Mouse (Mus musculus): Measurements from ENCODE around the gene Nup50. TPM values are rescaled to one million over a fixed set of nuclear protein-coding genes. Genes with fewer than 3 reads are reported as not detected.

The Nup50 gene
- total and polyA plus RNA-seq, 3 experiments, result 54.7 to 98.4 TPM; not detected in 1

DNA sequence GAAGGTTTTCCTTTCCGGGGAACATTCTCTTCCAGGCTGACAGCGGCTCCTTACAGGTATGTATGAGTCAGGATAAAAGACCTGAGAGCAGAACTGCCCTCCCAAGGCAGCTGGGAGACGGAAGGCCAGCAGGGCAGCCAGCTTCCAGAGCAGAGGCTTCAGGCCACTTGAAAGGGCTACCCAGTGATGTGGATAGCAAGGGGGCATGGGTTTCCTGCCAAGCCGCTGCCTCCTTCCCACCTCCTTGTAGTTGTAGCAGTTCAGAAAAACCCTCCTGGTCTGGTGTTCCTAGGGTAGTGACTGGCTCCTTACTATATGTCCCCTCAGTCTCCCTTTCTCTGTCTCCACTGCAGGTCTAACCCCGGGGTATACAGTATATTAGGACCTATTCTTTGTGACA, 21.1 kb downstream of the Nup50 start:
- H3K36me3 ChIP-seq (ENCODE audit: control insufficient read depth in 1 of 2, insufficient read depth in 2 of 2, low read length in 2 of 2), result peaks cover 0 to 5% of the 10 kb centered on the region in 2 experiments; a peak in 2 of 4 replicates
- H3K9ac ChIP-seq (ENCODE audit: control insufficient read depth, low read depth, low read length, poor library complexity, severe bottlenecking), result no peak overlapping the region
- H3K27me3 ChIP-seq (ENCODE audit: control insufficient read depth in 1 of 2, insufficient read depth in 2 of 2, low read length in 2 of 2), result no peaks in the 10 kb centered on the region
- no peaks in the 10 kb centered on the region for H3K79me2 ChIP-seq (ENCODE audit: control insufficient read depth, insufficient read depth, low read length, poor library complexity)
- H3K4me1 ChIP-seq (ENCODE audit: control insufficient read depth in 1 of 2, insufficient read depth in 2 of 2, low read length in 2 of 2), result no peaks in the 10 kb centered on the region
- H3K4me3 ChIP-seq (ENCODE audit: control insufficient read depth in 1 of 2, insufficient read depth in 1 of 2, low read depth in 2 of 2, low read length in 2 of 2), result no peak overlapping the region
- no peak for TF ChIP-seq SMC3 (IDR thresholded peaks at IDR 0.05; ENCODE audit: low read depth, low read length)
- no peak for TF ChIP-seq CHD2 (IDR thresholded peaks at IDR 0.05; ENCODE audit: low read length)
- TF ChIP-seq TAL1 (IDR thresholded peaks at IDR 0.05; ENCODE audit: low read length), result no peak
- no peak for TF ChIP-seq ELF1 (IDR thresholded peaks at IDR 0.05; ENCODE audit: low read depth, low read length)
- no peak for TF ChIP-seq ZC3H11A (IDR thresholded peaks at IDR 0.05; ENCODE audit: low read depth, low read length)
- TF ChIP-seq NELFE (IDR thresholded peaks at IDR 0.05; ENCODE audit: low read depth, low read length), result no peak
- TF ChIP-seq MYC (IDR thresholded peaks at IDR 0.05; ENCODE audit: low read depth, low read length), result no peak
- TF ChIP-seq E2F4 (IDR thresholded peaks at IDR 0.05; ENCODE audit: borderline replicate concordance, low read depth, low read length), result no peak
- H3K27ac ChIP-seq (ENCODE audit: control insufficient read depth, low read depth, low read length), result no peak overlapping the region
- DNase-seq (ENCODE audit: low read depth, low spot score), result no peak
- no peaks in the 10 kb centered on the region for H3K9me3 ChIP-seq (replicated peaks; ENCODE audit: insufficient read depth, low read length)

DNA sequence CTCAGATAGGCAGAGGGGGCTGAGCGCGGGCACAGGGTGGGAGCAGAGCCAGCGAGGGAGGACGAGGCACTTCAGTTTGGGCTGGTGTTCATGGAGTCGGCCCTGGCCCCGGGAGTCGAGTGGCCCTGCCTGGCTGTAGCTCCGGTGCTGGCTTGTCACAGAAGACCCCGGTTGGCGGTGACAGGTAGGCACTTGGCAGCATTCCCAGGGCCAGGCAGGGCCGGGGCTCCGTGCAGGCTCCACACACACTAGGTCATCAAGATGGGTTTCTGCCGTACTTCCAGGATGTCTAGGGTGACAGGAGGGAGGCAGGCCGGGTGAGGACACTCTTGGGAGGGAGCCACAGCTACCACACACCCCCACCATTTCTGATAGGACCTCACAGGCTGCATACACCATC, 25.8 kb downstream of the Nup50 start:
- Histone ChIP-seq H3K36me3 (ENCODE audit: control insufficient read depth in 1 of 2, insufficient read depth in 2 of 2, low read length in 2 of 2) (no peaks in the 10 kb centered on the region), H3K27me3 (ENCODE audit: control insufficient read depth in 1 of 2, insufficient read depth in 2 of 2, low read length in 2 of 2) (no peaks in the 10 kb centered on the region), H3K4me3 (ENCODE audit: control insufficient read depth in 1 of 2, insufficient read depth in 1 of 2, low read depth in 2 of 2, low read length in 2 of 2) (no peak overlapping the region), H3K27ac (ENCODE audit: control insufficient read depth, low read depth, low read length) (no peak overlapping the region), H3K9me3 (replicated peaks; ENCODE audit: insufficient read depth, low read length) (no peaks in the 10 kb centered on the region), H3K4me1 (ENCODE audit: control insufficient read depth in 1 of 2, insufficient read depth in 2 of 2, low read length in 2 of 2) (no peaks in the 10 kb centered on the region), H3K79me2 (ENCODE audit: control insufficient read depth, insufficient read depth, low read length, poor library complexity) (no peaks in the 10 kb centered on the region), H3K9ac (ENCODE audit: control insufficient read depth, low read depth, low read length, poor library complexity, severe bottlenecking) (no peak overlapping the region)
- TF ChIP-seq E2F4 (IDR thresholded peaks at IDR 0.05; ENCODE audit: borderline replicate concordance, low read depth, low read length) (no peak), CHD2 (IDR thresholded peaks at IDR 0.05; ENCODE audit: low read length) (no peak), ZKSCAN1 (IDR thresholded peaks at IDR 0.05; ENCODE audit: low read depth, low read length) (no peak), CTCF (IDR thresholded peaks at IDR 0.05 in 2 of 3, conservative IDR thresholded peaks at IDR 0.05 in 1 of 3; ENCODE audit: control insufficient read depth in 1 of 3, insufficient read depth in 1 of 3, low read depth in 2 of 3, low read length in 3 of 3, poor library complexity in 1 of 3, severe bottlenecking in 1 of 3) (no peak), MYB (IDR thresholded peaks at IDR 0.05; ENCODE audit: low read depth, low read length) (no peak), POLR2AphosphoS2 (IDR thresholded peaks at IDR 0.05; ENCODE audit: low read length) (no peak), CHD1 (IDR thresholded peaks at IDR 0.05; ENCODE audit: low read depth, low read length) (no peak)
- no peak for DNase-seq (ENCODE audit: low read depth, low spot score)

DNA sequence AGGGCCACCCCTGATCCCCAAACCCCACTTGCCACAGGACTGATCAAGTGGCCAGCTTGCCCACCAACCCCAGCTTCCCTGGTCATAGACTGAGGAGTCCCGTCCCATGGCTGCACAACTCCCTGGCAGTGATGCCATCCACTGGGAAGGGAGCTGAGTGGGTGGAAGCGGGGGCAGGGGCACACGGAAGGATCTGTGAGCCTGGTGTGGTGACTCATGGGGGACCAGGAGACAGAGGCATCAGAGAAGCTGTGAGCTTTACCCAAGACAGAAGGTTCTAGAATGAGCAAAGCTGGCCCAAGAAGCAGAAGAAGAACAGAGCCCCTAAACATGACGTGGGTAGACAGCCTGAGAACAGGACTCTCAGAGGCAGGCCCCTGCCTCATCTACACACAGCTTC, 26.8 kb downstream of the Nup50 start:
- Histone ChIP-seq H3K4me1 (ENCODE audit: control insufficient read depth in 1 of 2, insufficient read depth in 2 of 2, low read length in 2 of 2) (no peaks in the 10 kb centered on the region), H3K27me3 (ENCODE audit: control insufficient read depth in 1 of 2, insufficient read depth in 2 of 2, low read length in 2 of 2) (no peaks in the 10 kb centered on the region), H3K27ac (ENCODE audit: control insufficient read depth, low read depth, low read length) (no peak overlapping the region), H3K4me3 (ENCODE audit: control insufficient read depth in 1 of 2, insufficient read depth in 1 of 2, low read depth in 2 of 2, low read length in 2 of 2) (no peak overlapping the region), H3K9me3 (replicated peaks; ENCODE audit: insufficient read depth, low read length) (no peaks in the 10 kb centered on the region), H3K9ac (ENCODE audit: control insufficient read depth, low read depth, low read length, poor library complexity, severe bottlenecking) (no peak overlapping the region), H3K36me3 (ENCODE audit: control insufficient read depth in 1 of 2, insufficient read depth in 2 of 2, low read length in 2 of 2) (no peaks in the 10 kb centered on the region), H3K79me2 (ENCODE audit: control insufficient read depth, insufficient read depth, low read length, poor library complexity) (no peaks in the 10 kb centered on the region)
- no peak for DNase-seq (ENCODE audit: low read depth, low spot score)
- no peak for TF ChIP-seq HCFC1 (IDR thresholded peaks at IDR 0.05; ENCODE audit: low read depth, low read length)
- TF ChIP-seq JUND (IDR thresholded peaks at IDR 0.05; ENCODE audit: low read depth, low read length), result no peak
- no peak for TF ChIP-seq UBTF (IDR thresholded peaks at IDR 0.05; ENCODE audit: borderline replicate concordance, insufficient read depth, low read depth, low read length)
- TF ChIP-seq CTCF (IDR thresholded peaks at IDR 0.05 in 2 of 3, conservative IDR thresholded peaks at IDR 0.05 in 1 of 3; ENCODE audit: control insufficient read depth in 1 of 3, insufficient read depth in 1 of 3, low read depth in 2 of 3, low read length in 3 of 3, poor library complexity in 1 of 3, severe bottlenecking in 1 of 3), result no peak
- TF ChIP-seq MYB (IDR thresholded peaks at IDR 0.05; ENCODE audit: low read depth, low read length), result no peak
- TF ChIP-seq POLR2A (IDR thresholded peaks at IDR 0.05; ENCODE audit: control insufficient read depth in 1 of 2, insufficient read depth in 1 of 2, low read depth in 1 of 2, low read length in 2 of 2, poor library complexity in 1 of 2), result no peak
- TF ChIP-seq KAT2A (conservative IDR thresholded peaks at IDR 0.05; ENCODE audit: low read depth, low read length), result no peak
- no peak for TF ChIP-seq MAX (IDR thresholded peaks at IDR 0.05; ENCODE audit: low read length)
- TF ChIP-seq RAD21 (IDR thresholded peaks at IDR 0.05; ENCODE audit: low read depth, low read length), result no peak
- TF ChIP-seq ZNF384 (IDR thresholded peaks at IDR 0.05; ENCODE audit: low read depth, low read length), result no peak
- TF ChIP-seq ZMIZ1 (IDR thresholded peaks at IDR 0.05; ENCODE audit: low read depth, low read length), result no peak
- TF ChIP-seq TAL1 (IDR thresholded peaks at IDR 0.05; ENCODE audit: low read length), result no peak
